Mouse (Mus musculus): ENCODE results near the gene Prr12. TPM values are rescaled to one million over a fixed set of nuclear protein-coding genes. Genes with fewer than 3 reads are reported as not detected.

Gene Prr12
- polyA plus RNA-seq, 1 experiment from 2014 or later: 8.7 TPM

GRCm38 (mm10) chr7:45092828-45093515 is 40.3 kb upstream of the Prr12 start:
- Histone ChIP-seq H3K4me2 (ENCODE audit: low read depth, low read length) (0 out of 2 replicates have a peak overlapping the region, but pooled peaks have one; percentile 15), H3K36me3 (ENCODE audit: control insufficient read depth, insufficient read depth, low read length) (no peaks in the 10 kb centered on the region), H3K27ac (ENCODE audit: low read length) (peak overlapping the region; percentile 73), H3K4me1 (ENCODE audit: control insufficient read depth, insufficient read depth, low read length) (peaks cover 8% of the 10 kb centered on the region), H3K4me3 (replicated peaks; ENCODE audit: low read length) (no peak overlapping the region), H3K9me3 (replicated peaks; ENCODE audit: control insufficient read depth, low read length) (no peaks in the 10 kb centered on the region), H3K27me3 (ENCODE audit: control insufficient read depth, insufficient read depth, low read length) (no peaks in the 10 kb centered on the region), H3K9ac (ENCODE audit: low read length) (no peak overlapping the region; the same call in 1 of the 2 replicates)
- ATAC-seq (ENCODE audit: insufficient read depth, low FRiP score): no peak
- WGBS: 39% methylated on average over 12 of the region's 12 CpGs

DNA sequence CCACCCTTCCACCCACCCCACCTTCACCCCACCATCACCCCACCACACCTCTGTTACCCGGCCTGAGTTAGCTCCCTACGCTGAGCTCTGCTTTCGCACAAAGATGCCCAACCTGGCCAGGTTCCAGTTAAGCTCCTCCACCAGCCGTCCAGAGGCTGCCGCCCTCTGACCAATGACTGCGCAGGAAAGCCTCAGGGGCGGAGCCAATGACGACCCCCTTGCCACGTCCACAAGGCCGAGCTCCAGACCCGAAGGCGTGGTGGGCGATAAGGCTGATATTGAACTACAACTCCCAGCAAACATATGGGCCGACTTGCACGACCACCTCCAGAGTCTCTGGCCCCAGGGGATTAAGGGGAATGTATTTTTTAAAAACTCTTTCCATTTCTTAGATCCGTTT is 39.4 kb upstream of the Prr12 start, which contains the start of gene Rcn3:
Gene Rcn3, minus strand, starts transcription at position 174 of the 400 bp plus-strand sequence.
- no peaks in the 10 kb centered on the region for H3K9me3 ChIP-seq (replicated peaks; ENCODE audit: control insufficient read depth, low read length)
- peak within 1 kb of the TSS; percentile 49 for H3K4me3 ChIP-seq (replicated peaks; ENCODE audit: low read length)
- H3K9ac ChIP-seq (ENCODE audit: low read length): peak within 1 kb of the TSS; percentile 81
- ATAC-seq (ENCODE audit: insufficient read depth, low FRiP score): peak; percentile 95
- H3K4me1 ChIP-seq (ENCODE audit: control insufficient read depth, insufficient read depth, low read length): peaks cover 8% of the 10 kb centered on the region
- under 1% methylated on average over 16 of the region's 16 CpGs for WGBS
- peak within 1 kb of the TSS; percentile 90 for H3K27ac ChIP-seq (ENCODE audit: low read length)
- peak within 1 kb of the TSS; percentile 56 for H3K4me2 ChIP-seq (ENCODE audit: low read depth, low read length)
- H3K36me3 ChIP-seq (ENCODE audit: control insufficient read depth, insufficient read depth, low read length): 0 out of 2 replicates have a peak, but pooled peaks cover 3% of the 10 kb centered on the region
- no peaks in the 10 kb centered on the region for H3K27me3 ChIP-seq (ENCODE audit: control insufficient read depth, insufficient read depth, low read length)

- Histone ChIP-seq H3K4me1 (ENCODE audit: control insufficient read depth, insufficient read depth, low read length) (peaks cover 8% of the 10 kb centered on the region), H3K27ac (ENCODE audit: low read length) (peak overlapping the region; percentile 90), H3K4me3 (replicated peaks; ENCODE audit: low read length) (peak overlapping the region; percentile 49), H3K9me3 (replicated peaks; ENCODE audit: control insufficient read depth, low read length) (no peaks in the 10 kb centered on the region), H3K9ac (ENCODE audit: low read length) (peak overlapping the region; percentile 81), H3K36me3 (ENCODE audit: control insufficient read depth, insufficient read depth, low read length) (peaks cover 7% of the 10 kb centered on the region), H3K4me2 (ENCODE audit: low read depth, low read length) (peak overlapping the region; percentile 56), H3K27me3 (ENCODE audit: control insufficient read depth, insufficient read depth, low read length) (no peaks in the 10 kb centered on the region)
- ATAC-seq (ENCODE audit: insufficient read depth, low FRiP score): peak; percentile 48
- 8% methylated on average over 35 of the region's 35 CpGs for WGBS
Measured at GRCm38 (mm10) chr7:45091001-45091990, 38.6 kb upstream of the Prr12 start.

DNA sequence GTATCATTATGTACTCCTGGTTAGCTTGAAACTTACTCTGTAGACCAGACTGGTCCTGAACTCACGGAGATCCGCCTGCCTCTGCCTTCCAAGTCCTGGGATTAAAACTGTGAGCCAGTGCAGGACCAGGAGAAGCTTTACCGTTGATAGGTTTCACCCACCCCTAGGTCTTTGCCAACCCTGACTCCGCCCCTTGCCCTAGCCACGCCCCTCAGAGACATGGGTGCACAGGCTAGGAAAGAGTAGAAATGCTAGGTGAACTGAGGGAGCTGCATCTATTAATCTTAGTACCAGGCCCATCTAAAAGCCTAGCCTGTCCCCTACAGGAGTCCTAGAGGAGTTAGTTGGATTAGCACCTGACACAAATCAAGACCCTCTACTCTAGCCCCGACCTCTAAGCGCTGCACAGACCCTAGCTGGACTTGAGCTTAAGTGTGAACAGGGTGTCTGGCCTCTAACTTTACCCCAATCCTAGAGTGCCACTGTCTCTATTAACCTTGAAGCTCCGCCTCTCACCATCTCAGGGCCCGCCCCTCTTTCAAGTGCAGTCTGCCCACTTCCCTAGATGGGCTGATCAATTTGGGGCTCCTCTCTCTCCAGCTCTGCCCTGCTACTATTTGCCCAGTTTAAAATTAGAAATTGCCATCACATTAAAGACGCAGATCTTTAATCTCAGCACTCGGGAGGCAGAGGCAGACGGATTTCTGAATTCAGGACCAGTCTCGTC is 37.7 kb upstream of the Prr12 start:
- no peak for ATAC-seq (ENCODE audit: insufficient read depth, low FRiP score)
- no peaks in the 10 kb centered on the region for H3K9me3 ChIP-seq (replicated peaks; ENCODE audit: control insufficient read depth, low read length)
- peak overlapping the region; percentile 56 for H3K4me2 ChIP-seq (ENCODE audit: low read depth, low read length)
- 75% methylated on average over 13 of the region's 13 CpGs for WGBS
- H3K36me3 ChIP-seq (ENCODE audit: control insufficient read depth, insufficient read depth, low read length): peaks cover 13% of the 10 kb centered on the region
- H3K27me3 ChIP-seq (ENCODE audit: control insufficient read depth, insufficient read depth, low read length): no peaks in the 10 kb centered on the region
- peak overlapping the region; percentile 49 for H3K4me3 ChIP-seq (replicated peaks; ENCODE audit: low read length)
- peaks cover 8% of the 10 kb centered on the region for H3K4me1 ChIP-seq (ENCODE audit: control insufficient read depth, insufficient read depth, low read length)
- H3K27ac ChIP-seq (ENCODE audit: low read length): peak overlapping the region; percentile 90
- peak overlapping the region; percentile 81 for H3K9ac ChIP-seq (ENCODE audit: low read length)

DNA sequence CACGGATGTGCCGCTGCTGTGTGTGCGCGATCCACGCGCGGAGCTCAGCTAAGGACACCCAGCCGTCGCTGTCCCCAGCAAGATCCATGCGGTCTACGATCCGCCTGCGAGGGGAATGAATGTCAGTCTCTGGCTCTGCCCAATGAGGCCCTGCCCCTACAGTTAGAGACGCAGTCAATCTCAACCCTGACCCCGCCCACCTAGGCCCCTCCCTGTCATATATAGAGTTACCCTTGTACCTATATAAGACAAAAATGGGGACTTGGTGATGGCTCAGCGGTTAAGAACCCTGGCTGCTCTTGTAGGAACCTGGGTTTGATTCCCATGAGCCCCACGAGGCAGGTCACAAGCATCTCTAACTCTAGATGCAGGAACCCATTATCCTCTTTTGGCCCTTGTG is 35.9 kb upstream of the Prr12 start:
- Histone ChIP-seq H3K4me2 (ENCODE audit: low read depth, low read length) (no peak overlapping the region), H3K36me3 (ENCODE audit: control insufficient read depth, insufficient read depth, low read length) (peaks cover 13% of the 10 kb centered on the region), H3K4me3 (replicated peaks; ENCODE audit: low read length) (no peak overlapping the region), H3K27ac (ENCODE audit: low read length) (no peak overlapping the region), H3K9me3 (replicated peaks; ENCODE audit: control insufficient read depth, low read length) (no peaks in the 10 kb centered on the region), H3K27me3 (ENCODE audit: control insufficient read depth, insufficient read depth, low read length) (no peaks in the 10 kb centered on the region), H3K9ac (ENCODE audit: low read length) (no peak overlapping the region), H3K4me1 (ENCODE audit: control insufficient read depth, insufficient read depth, low read length) (peaks cover 8% of the 10 kb centered on the region)
- WGBS: 90% methylated on average over 17 of the region's 17 CpGs
- ATAC-seq (ENCODE audit: insufficient read depth, low FRiP score): no peak

DNA sequence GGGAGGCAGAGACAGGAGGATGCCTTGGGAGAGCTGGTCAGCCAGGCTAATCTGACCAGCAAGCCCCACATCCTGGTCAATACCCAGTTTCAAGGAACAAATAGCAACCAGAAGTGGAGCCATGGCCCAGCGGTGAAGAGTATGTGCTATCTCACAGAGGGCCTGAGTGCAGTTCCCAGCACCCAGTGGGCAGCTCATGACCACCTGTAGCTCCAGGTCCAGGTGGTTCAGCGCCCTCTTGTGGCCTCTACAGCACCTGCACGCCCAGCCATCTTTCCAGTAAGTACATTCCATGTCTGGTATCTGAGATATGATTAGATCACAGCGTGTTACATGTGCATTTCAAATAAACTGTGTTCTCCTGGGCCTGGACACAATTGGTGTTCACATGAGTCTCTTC is 33.4 kb upstream of the Prr12 start:
- Histone ChIP-seq H3K27ac (ENCODE audit: low read length) (no peak overlapping the region), H3K4me1 (ENCODE audit: control insufficient read depth, insufficient read depth, low read length) (0 out of 2 replicates have a peak, but pooled peaks cover 3% of the 10 kb centered on the region), H3K9me3 (replicated peaks; ENCODE audit: control insufficient read depth, low read length) (no peaks in the 10 kb centered on the region), H3K27me3 (ENCODE audit: control insufficient read depth, insufficient read depth, low read length) (no peaks in the 10 kb centered on the region), H3K9ac (ENCODE audit: low read length) (no peak overlapping the region), H3K4me3 (replicated peaks; ENCODE audit: low read length) (no peak overlapping the region), H3K36me3 (ENCODE audit: control insufficient read depth, insufficient read depth, low read length) (peaks cover 13% of the 10 kb centered on the region), H3K4me2 (ENCODE audit: low read depth, low read length) (no peak overlapping the region)
- 81% methylated on average over 4 of the region's 4 CpGs for WGBS
- ATAC-seq (ENCODE audit: insufficient read depth, low FRiP score): no peak

- no peak overlapping the region for H3K4me3 ChIP-seq (replicated peaks; ENCODE audit: low read length)
- H3K9ac ChIP-seq (ENCODE audit: low read length): no peak overlapping the region
- H3K9me3 ChIP-seq (replicated peaks; ENCODE audit: control insufficient read depth, low read length): no peaks in the 10 kb centered on the region
- no peak for ATAC-seq (ENCODE audit: insufficient read depth, low FRiP score)
- H3K4me1 ChIP-seq (ENCODE audit: control insufficient read depth, insufficient read depth, low read length): 0 out of 2 replicates have a peak, but pooled peaks cover 3% of the 10 kb centered on the region
- H3K27me3 ChIP-seq (ENCODE audit: control insufficient read depth, insufficient read depth, low read length): no peaks in the 10 kb centered on the region
- H3K4me2 ChIP-seq (ENCODE audit: low read depth, low read length): no peak overlapping the region
- 81% methylated on average over 22 of the region's 22 CpGs for WGBS
- H3K36me3 ChIP-seq (ENCODE audit: control insufficient read depth, insufficient read depth, low read length): peaks cover 13% of the 10 kb centered on the region
- H3K27ac ChIP-seq (ENCODE audit: low read length): no peak overlapping the region
Measured at GRCm38 (mm10) chr7:45083300-45083890, 30.7 kb upstream of the Prr12 start.
